Mouse (Mus musculus) erythroblast, embryonic 14.5 days (primary cell): Measurements from ENCODE around the gene Vps8. TPM values are rescaled to one million over a fixed set of nuclear protein-coding genes. Genes with fewer than 3 reads are reported as not detected.

ENCODE experiments used
- H3K27me3 ChIP-seq: 2 replicates; pipeline ENCODE4 v1.6.1; 2012; ENCODE audit warnings: inconsistent platforms; ENCODE audit not compliant: control insufficient read depth
- H3K36me3 ChIP-seq: 2 replicates; pipeline ENCODE4 v1.6.1; 2012; ENCODE audit warnings: mild to moderate bottlenecking, inconsistent platforms; ENCODE audit not compliant: control insufficient read depth
- H3K4me1 ChIP-seq: 2 replicates; pipeline ENCODE4 v1.6.1; 2012; ENCODE audit warnings: inconsistent platforms; ENCODE audit not compliant: control insufficient read depth
- H3K4me3 ChIP-seq: replicated peaks from 2 replicates; pipeline ENCODE3; 2012; ENCODE audit warnings: moderate library complexity, mild to moderate bottlenecking, inconsistent platforms
- H3K9me3 ChIP-seq: 2 replicates; pipeline ENCODE4 v1.6.1; 2012; ENCODE audit warnings: low read length, inconsistent platforms, mixed read lengths; ENCODE audit not compliant: control insufficient read depth
- GATA1 ChIP-seq: IDR thresholded peaks from 2 replicates; pipeline ENCODE4 v1.6.1; 2012; ENCODE audit warnings: low read length, inconsistent platforms, mixed read lengths
- TAL1 ChIP-seq: IDR thresholded peaks from 3 replicates; pipeline ENCODE4 v1.6.1; 2012; ENCODE audit warnings: low read length, inconsistent platforms, mixed read lengths
- polyA plus RNA-seq: library from polyadenylated mRNA; stranded (reverse); fragments of >175 nt; gene quantifications from 2 replicates; pipeline ENCODE4 v1.2.3, GENCODE M21; 2012

Gene Vps8
- polyA plus RNA-seq, 1 experiment = 3.1 TPM

GRCm38 (mm10) chr16:21398345-21399051 lies 24.4 kb upstream of the Vps8 start:
- H3K27me3 ChIP-seq = peaks cover 2% of the 10 kb centered on the region; the same call in 1 of the 2 replicates
- TF ChIP-seq GATA1 (no peak), TAL1 (no peak)
- no peaks in the 10 kb centered on the region for H3K4me1 ChIP-seq
- H3K9me3 ChIP-seq = no peaks in the 10 kb centered on the region
- no peaks in the 10 kb centered on the region for H3K36me3 ChIP-seq
- H3K4me3 ChIP-seq = no peak overlapping the region

GRCm38 (mm10) chr16:21399942-21400341 lies 23.0 kb upstream of the Vps8 start:
- H3K36me3 ChIP-seq = no peaks in the 10 kb centered on the region
- no peaks in the 10 kb centered on the region for H3K9me3 ChIP-seq
- TF ChIP-seq TAL1 = no peak
- no peak for TF ChIP-seq GATA1
- H3K4me1 ChIP-seq = no peaks in the 10 kb centered on the region
- no peak overlapping the region for H3K4me3 ChIP-seq
- peaks cover 2% of the 10 kb centered on the region; the same call in 1 of the 2 replicates for H3K27me3 ChIP-seq

- Histone ChIP-seq H3K4me3 (no peak overlapping the region), H3K4me1 (no peaks in the 10 kb centered on the region), H3K36me3 (no peaks in the 10 kb centered on the region), H3K27me3 (peaks cover 2% of the 10 kb centered on the region; the same call in 1 of the 2 replicates), H3K9me3 (no peaks in the 10 kb centered on the region)
- TF ChIP-seq TAL1 (no peak), GATA1 (no peak)
Measured at GRCm38 (mm10) chr16:21402068-21402467, 20.9 kb upstream of the Vps8 start.

GRCm38 (mm10) chr16:21403402-21403801 lies 19.5 kb upstream of the Vps8 start:
- Histone ChIP-seq H3K4me1 (no peaks in the 10 kb centered on the region), H3K9me3 (no peaks in the 10 kb centered on the region), H3K36me3 (no peaks in the 10 kb centered on the region), H3K27me3 (peaks cover 2% of the 10 kb centered on the region; the same call in 1 of the 2 replicates), H3K4me3 (no peak overlapping the region)
- TF ChIP-seq GATA1 = no peak
- TF ChIP-seq TAL1 = no peak

GRCm38 (mm10) chr16:21404631-21405030 lies 18.3 kb upstream of the Vps8 start:
- Histone ChIP-seq H3K36me3 (no peaks in the 10 kb centered on the region), H3K4me1 (no peaks in the 10 kb centered on the region), H3K4me3 (no peak overlapping the region), H3K27me3 (peaks cover under 1% of the 10 kb centered on the region), H3K9me3 (no peaks in the 10 kb centered on the region)
- TF ChIP-seq TAL1 (no peak), GATA1 (no peak)

- Histone ChIP-seq H3K4me1 (no peaks in the 10 kb centered on the region), H3K36me3 (no peaks in the 10 kb centered on the region), H3K4me3 (no peak overlapping the region), H3K27me3 (peaks cover 4% of the 10 kb centered on the region), H3K9me3 (no peaks in the 10 kb centered on the region)
- TF ChIP-seq TAL1 = no peak
- TF ChIP-seq GATA1 = no peak
Measured at GRCm38 (mm10) chr16:21405224-21405969, 17.5 kb upstream of the Vps8 start.

- Histone ChIP-seq H3K4me1 (no peaks in the 10 kb centered on the region), H3K36me3 (no peaks in the 10 kb centered on the region), H3K27me3 (peaks cover 6% of the 10 kb centered on the region), H3K4me3 (no peak overlapping the region), H3K9me3 (no peaks in the 10 kb centered on the region)
- TF ChIP-seq GATA1 = no peak
- no peak for TF ChIP-seq TAL1
Measured at GRCm38 (mm10) chr16:21406136-21406535, 16.8 kb upstream of the Vps8 start.

GRCm38 (mm10) chr16:21411779-21412178 lies 11.1 kb upstream of the Vps8 start:
- Histone ChIP-seq H3K4me3 (no peak overlapping the region), H3K4me1 (peaks cover 4% of the 10 kb centered on the region; the same call in 1 of the 2 replicates), H3K9me3 (no peaks in the 10 kb centered on the region), H3K27me3 (peaks cover 7% of the 10 kb centered on the region), H3K36me3 (no peaks in the 10 kb centered on the region)
- TF ChIP-seq TAL1 (no peak), GATA1 (no peak)

- Histone ChIP-seq H3K36me3 (no peaks in the 10 kb centered on the region), H3K9me3 (no peaks in the 10 kb centered on the region), H3K4me1 (peaks cover 10% of the 10 kb centered on the region), H3K4me3 (no peak overlapping the region), H3K27me3 (peaks cover 7% of the 10 kb centered on the region)
- TF ChIP-seq GATA1 (no peak), TAL1 (no peak)
Measured at GRCm38 (mm10) chr16:21412593-21413047, 10.3 kb upstream of the Vps8 start.
